ENCODE assay signal across 9 mouse cellular contexts in the genomic region with DNA sequence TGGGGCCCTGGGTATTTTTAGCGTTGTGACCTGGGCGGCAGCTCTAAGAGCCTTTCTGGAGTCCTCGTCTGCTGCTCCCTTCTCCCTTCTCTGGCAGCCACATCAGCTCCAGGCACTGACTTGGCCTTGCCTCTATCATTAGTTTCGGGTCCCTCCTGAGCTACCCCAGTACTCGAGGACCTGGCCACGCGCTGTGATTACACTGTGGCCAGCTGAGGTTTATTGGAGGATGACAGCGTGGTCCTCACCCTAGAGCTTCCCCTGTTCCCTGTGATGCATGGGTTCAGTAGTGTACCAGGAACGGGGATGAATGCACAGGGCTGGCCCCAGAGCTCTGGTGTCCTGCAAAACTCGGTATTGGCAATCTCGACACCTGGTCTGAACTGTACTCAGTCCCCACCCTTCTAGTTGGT. TPM values are rescaled to one million over a fixed set of nuclear protein-coding genes. Genes with fewer than 3 reads are reported as not detected.
DNase-seq lines count a peak whose midpoint lies in the region; ATAC-seq and TF ChIP-seq lines count a peak whose summit lies in the region.
"Had no signal": no experiment of that assay in that cellular context is flagged by ENCODE, and none has a peak within 500 bp of the region (broad histone marks: within the 10 kb centered on the region; RNA-seq: fewer than 3 reads in every experiment).

No protein-coding gene starts in this region.

- peak overlapping the region; percentile 96 for H3K27ac ChIP-seq in heart, adult 2 months
- H3K27ac ChIP-seq in forebrain, embryonic 16.5 days (ENCODE audit: low read length), result no peak overlapping the region
- H3K27ac ChIP-seq in liver, embryonic 16.5 days (ENCODE audit: low read length), result no peak overlapping the region

- TF ChIP-seq POLR2A in heart, adult 2 months (IDR thresholded peaks at IDR 0.05; ENCODE audit: insufficient read depth, low read depth, low read length), result no peak

- no peaks in the 10 kb centered on the region for H3K36me3 ChIP-seq in heart, adult 2 months (ENCODE audit: control insufficient read depth, insufficient read depth, low read length)
- peaks cover 5% of the 10 kb centered on the region; the same call in 1 of the 2 replicates for H3K36me3 ChIP-seq in forebrain, embryonic 16.5 days (ENCODE audit: control insufficient read depth, insufficient read depth)
- no peaks in the 10 kb centered on the region for H3K36me3 ChIP-seq in liver, embryonic 16.5 days (ENCODE audit: control insufficient read depth, insufficient read depth)

- TF ChIP-seq CTCF in heart, adult 2 months (IDR thresholded peaks at IDR 0.05), result no peak

- DNase-seq in heart, adult 2 months, result no peak
- no peak for DNase-seq in heart, postnatal 14 days
- DNase-seq in urinary bladder, adult 18-20 months (ENCODE audit: low spot score in 2 of 2), result no peak
- no peak for DNase-seq in cerebellum, adult 9-11 months
- DNase-seq in layer of hippocampus, postnatal 25 days (ENCODE audit: extremely low spot score in 1 of 2, low spot score in 1 of 2), result no peak

- ATAC-seq in CD4-positive, CD25-positive, alpha-beta regulatory T cell, adult 4 months, result peak; percentile 31
- ATAC-seq in forebrain, embryonic 16.5 days, result no peak
- no peak for ATAC-seq in liver, embryonic 16.5 days (ENCODE audit: low read depth)

- H3K9ac ChIP-seq in heart, adult 2 months (ENCODE audit: low read depth, low read length), result peak overlapping the region; percentile 85
- H3K9ac ChIP-seq in forebrain, embryonic 16.5 days (replicated peaks; ENCODE audit: low read depth, low read length), result peak overlapping the region; percentile 67; the same call in 1 of the 2 replicates
- H3K9ac ChIP-seq in liver, embryonic 16.5 days (ENCODE audit: low read depth, low read length), result peak overlapping the region; percentile 47; the same call in 1 of the 2 replicates

- no peaks in the 10 kb centered on the region for H3K79me2 ChIP-seq in heart, adult 2 months (replicated peaks; ENCODE audit: control insufficient read depth, insufficient read depth, low read length)

- WGBS in heart, adult 2 months, result 10% methylated on average over 11 of the region's 11 CpGs
- 12% methylated on average over 11 of the region's 11 CpGs for WGBS in forebrain, embryonic 16.5 days
- 11% methylated on average over 11 of the region's 11 CpGs for WGBS in liver, embryonic 16.5 days (ENCODE audit: insufficient replicate concordance)

- peak overlapping the region; percentile 93 for H3K4me3 ChIP-seq in heart, adult 2 months
- peak overlapping the region; percentile 74 for H3K4me3 ChIP-seq in forebrain, embryonic 16.5 days (replicated peaks; ENCODE audit: low read length)
- H3K4me3 ChIP-seq in liver, embryonic 16.5 days (ENCODE audit: low read depth, low read length), result peak overlapping the region; percentile 62

- H3K4me1 ChIP-seq in heart, adult 2 months (ENCODE audit: control insufficient read depth, insufficient read depth, low read length), result peaks cover 3% of the 10 kb centered on the region
- H3K4me1 ChIP-seq in forebrain, embryonic 16.5 days (replicated peaks; ENCODE audit: control insufficient read depth, insufficient read depth, low read length), result peaks cover 16% of the 10 kb centered on the region
- H3K4me1 ChIP-seq in liver, embryonic 16.5 days (ENCODE audit: control insufficient read depth, low read depth, low read length), result no peaks in the 10 kb centered on the region; the same call in 1 of the 2 replicates

- no peaks in the 10 kb centered on the region for H3K9me3 ChIP-seq in forebrain, embryonic 16.5 days (ENCODE audit: control insufficient read depth, low read length)
- H3K9me3 ChIP-seq in liver, embryonic 16.5 days (replicated peaks; ENCODE audit: control insufficient read depth, low read length), result no peaks in the 10 kb centered on the region

- intact Hi-C loops in heart, adult 2 months (cut with DNase I), result loop anchor here (2.0 kb wide), 1 partner anchor 30 kb away; no protein-coding TSS in a partner anchor
- intact Hi-C loops in heart, postnatal 14 days (cut with DNase I), result no loop called here

- H3K4me2 ChIP-seq in forebrain, embryonic 16.5 days (ENCODE audit: low read length), result peak overlapping the region; percentile 99
- peak overlapping the region; percentile 76 for H3K4me2 ChIP-seq in liver, embryonic 16.5 days (ENCODE audit: low read depth, low read length)

- H3K27me3 ChIP-seq in heart, adult 2 months (ENCODE audit: control insufficient read depth, insufficient read depth, low read length), result no peaks in the 10 kb centered on the region
- peaks cover 2% of the 10 kb centered on the region; the same call in 1 of the 2 replicates for H3K27me3 ChIP-seq in forebrain, embryonic 16.5 days (replicated peaks; ENCODE audit: control insufficient read depth, insufficient read depth, low read length)
- H3K27me3 ChIP-seq in liver, embryonic 16.5 days (ENCODE audit: control insufficient read depth, insufficient read depth, low read depth, low read length), result peaks cover 33% of the 10 kb centered on the region

- TF ChIP-seq EP300 in heart, adult 2 months (IDR thresholded peaks at IDR 0.05; ENCODE audit: insufficient read depth, low read depth, low read length), result no peak

RNA-seq across cellular contexts. Expression of a gene that starts 1.2 kb away (rescaled TPM):
- total RNA-seq in heart, adult 2 months (2021), result 10 to 100 TPM in 1 of 2 experiments, 1 to 10 TPM in 1; 8.0 to 10.3 TPM
- 17.9 and 31.9 TPM in 2 replicates for polyA plus RNA-seq in heart, adult 2 months (2012; rRNA removed)
- total RNA-seq in heart, postnatal 14 days (2021), result 10 to 100 TPM; 17.9 to 19.0 TPM
- polyA plus RNA-seq in CD4-positive, CD25-positive, alpha-beta regulatory T cell, adult 4 months (2017; shearing (Covaris generic)), result 1 to 10 TPM; 3.7 to 4.5 TPM
- 5.3 and 9.2 TPM in 2 replicates for polyA plus RNA-seq in forebrain, embryonic 16.5 days (2015; fragmentation: Nextera tagmentation; extraction: Ambion mirVana)
- 1.5 and 2.7 TPM in 2 replicates for polyA plus RNA-seq in liver, embryonic 16.5 days (2015; fragmentation: Nextera tagmentation; extraction: Ambion mirVana)
- total RNA-seq in layer of hippocampus, postnatal 25 days (2021), result 100 to 1,000 TPM; 116 to 118 TPM

RNA-seq across cellular contexts. Expression of a gene that starts 10.2 kb away (rescaled TPM):
- total RNA-seq in heart, adult 2 months (2021), result 10 to 100 TPM; 31.3 to 31.5 TPM
- 47.1 and 51.3 TPM in 2 replicates for polyA plus RNA-seq in heart, adult 2 months (2012; rRNA removed)
- total RNA-seq in heart, postnatal 14 days (2021), result 10 to 100 TPM; 43.1 to 45.9 TPM
- polyA plus RNA-seq in CD4-positive, CD25-positive, alpha-beta regulatory T cell, adult 4 months (2017; shearing (Covaris generic)), result 10 to 100 TPM; 17.0 to 27.0 TPM
- 58.6 and 68.3 TPM in 2 replicates for polyA plus RNA-seq in forebrain, embryonic 16.5 days (2015; fragmentation: Nextera tagmentation; extraction: Ambion mirVana)
- polyA plus RNA-seq in liver, embryonic 16.5 days (2015; fragmentation: Nextera tagmentation; extraction: Ambion mirVana), result 20.8 and 24.0 TPM in 2 replicates
- 10 to 100 TPM; 85.3 to 87.3 TPM for total RNA-seq in layer of hippocampus, postnatal 25 days (2021)

RNA-seq across cellular contexts. Expression of a gene that starts 13.6 kb away (rescaled TPM):
- total RNA-seq in heart, adult 2 months (2021), result not detected
- not detected in 2 replicates for polyA plus RNA-seq in heart, adult 2 months (2012; rRNA removed)
- total RNA-seq in heart, postnatal 14 days (2021), result not detected
- not detected for polyA plus RNA-seq in CD4-positive, CD25-positive, alpha-beta regulatory T cell, adult 4 months (2017; shearing (Covaris generic))
- polyA plus RNA-seq in forebrain, embryonic 16.5 days (2015; fragmentation: Nextera tagmentation; extraction: Ambion mirVana), result not detected in 2 replicates
- polyA plus RNA-seq in liver, embryonic 16.5 days (2015; fragmentation: Nextera tagmentation; extraction: Ambion mirVana), result not detected in 2 replicates
- total RNA-seq in layer of hippocampus, postnatal 25 days (2021), result not detected
- total RNA-seq: gastrocnemius, postnatal 25 days had no signal

RNA-seq across cellular contexts. Expression of a gene that starts 26.4 kb away (rescaled TPM):
- total RNA-seq in heart, adult 2 months (2021), result 1 to 10 TPM; 8.0 to 9.2 TPM
- 7.8 and 17.2 TPM in 2 replicates for polyA plus RNA-seq in heart, adult 2 months (2012; rRNA removed)
- total RNA-seq in heart, postnatal 14 days (2021), result 1 to 10 TPM; 3.0 to 5.3 TPM
- polyA plus RNA-seq in CD4-positive, CD25-positive, alpha-beta regulatory T cell, adult 4 months (2017; shearing (Covaris generic)), result not detected
- polyA plus RNA-seq in forebrain, embryonic 16.5 days (2015; fragmentation: Nextera tagmentation; extraction: Ambion mirVana), result 9.8 and 11.4 TPM in 2 replicates
- 4.6 and 5.6 TPM in 2 replicates for polyA plus RNA-seq in liver, embryonic 16.5 days (2015; fragmentation: Nextera tagmentation; extraction: Ambion mirVana)
- total RNA-seq in layer of hippocampus, postnatal 25 days (2021), result 10 to 100 TPM in 1 of 2 experiments, 1 to 10 TPM in 1; 3.9 to 11.3 TPM

RNA-seq across cellular contexts. Expression of a gene that starts 30.4 kb away (rescaled TPM):
- 10 to 100 TPM; 21.1 to 26.4 TPM for total RNA-seq in heart, adult 2 months (2021)
- polyA plus RNA-seq in heart, adult 2 months (2012; rRNA removed), result 52.0 and 55.0 TPM in 2 replicates
- total RNA-seq in heart, postnatal 14 days (2021), result 10 to 100 TPM; 21.2 to 21.9 TPM
- polyA plus RNA-seq in CD4-positive, CD25-positive, alpha-beta regulatory T cell, adult 4 months (2017; shearing (Covaris generic)), result 10 to 100 TPM in 1 of 2 experiments, 1 to 10 TPM in 1; 8.8 to 15.1 TPM
- 69.5 and 76.9 TPM in 2 replicates for polyA plus RNA-seq in forebrain, embryonic 16.5 days (2015; fragmentation: Nextera tagmentation; extraction: Ambion mirVana)
- polyA plus RNA-seq in liver, embryonic 16.5 days (2015; fragmentation: Nextera tagmentation; extraction: Ambion mirVana), result 24.5 and 24.8 TPM in 2 replicates
- 10 to 100 TPM; 41.0 to 45.2 TPM for total RNA-seq in layer of hippocampus, postnatal 25 days (2021)
